Mouse (Mus musculus): ENCODE results near the gene Sec13.

Gene Sec13

GRCm38 (mm10) chr6:113740236-113741217 is at the start of gene Sec13:
Gene Sec13, minus strand, starts transcription at chr6:113740743.
- DNase-seq (ENCODE audit: extremely low spot score, low read depth, low spot score): peak; percentile 74

- DNase-seq (ENCODE audit: extremely low spot score, low read depth, low spot score): no peak
These were observed 47.0 kb upstream of the Sec13 start for GRCm38 (mm10) chr6:113787459-113787968.

GRCm38 (mm10) chr6:113785658-113786057 is 45.1 kb upstream of the Sec13 start:
- no peak for DNase-seq (ENCODE audit: extremely low spot score, low read depth, low spot score)

- DNase-seq (ENCODE audit: extremely low spot score, low read depth, low spot score): no peak
These were observed 37.7 kb upstream of the Sec13 start for GRCm38 (mm10) chr6:113778229-113778753.

GRCm38 (mm10) chr6:113768804-113769203 is 28.3 kb upstream of the Sec13 start:
- DNase-seq (ENCODE audit: extremely low spot score, low read depth, low spot score): no peak

- DNase-seq (ENCODE audit: extremely low spot score, low read depth, low spot score): peak; percentile 42
These were observed 21.1 kb upstream of the Sec13 start for GRCm38 (mm10) chr6:113761644-113762043.

GRCm38 (mm10) chr6:113749119-113749685 is 8.7 kb upstream of the Sec13 start:
- DNase-seq (ENCODE audit: extremely low spot score, low read depth, low spot score): no peak

GRCm38 (mm10) chr6:113748351-113748750 is 7.8 kb upstream of the Sec13 start:
- no peak for DNase-seq (ENCODE audit: extremely low spot score, low read depth, low spot score)

GRCm38 (mm10) chr6:113747284-113747683 is 6.7 kb upstream of the Sec13 start:
- DNase-seq (ENCODE audit: extremely low spot score, low read depth, low spot score): no peak

- no peak for DNase-seq (ENCODE audit: extremely low spot score, low read depth, low spot score)
These were observed 4.6 kb upstream of the Sec13 start for GRCm38 (mm10) chr6:113745117-113745516.

GRCm38 (mm10) chr6:113743111-113743510 is 2.6 kb upstream of the Sec13 start:
- DNase-seq (ENCODE audit: extremely low spot score, low read depth, low spot score): no peak

GRCm38 (mm10) chr6:113742321-113742720 is 1.8 kb upstream of the Sec13 start:
- no peak for DNase-seq (ENCODE audit: extremely low spot score, low read depth, low spot score)

GRCm38 (mm10) chr6:113741425-113741824 is 882 bp upstream of the Sec13 start:
- no peak for DNase-seq (ENCODE audit: extremely low spot score, low read depth, low spot score)

GRCm38 (mm10) chr6:113737318-113738046 is 3.1 kb downstream of the Sec13 start:
- DNase-seq (ENCODE audit: extremely low spot score, low read depth, low spot score): no peak

GRCm38 (mm10) chr6:113731296-113731695 is 9.2 kb downstream of the Sec13 start:
- no peak for DNase-seq (ENCODE audit: extremely low spot score, low read depth, low spot score)

- DNase-seq (ENCODE audit: extremely low spot score, low read depth, low spot score): no peak
These were observed 12.4 kb downstream of the Sec13 start for GRCm38 (mm10) chr6:113728181-113728580.

GRCm38 (mm10) chr6:113721061-113721460 is 19.5 kb downstream of the Sec13 start:
- no peak for DNase-seq (ENCODE audit: extremely low spot score, low read depth, low spot score)

GRCm38 (mm10) chr6:113719878-113720277 is 20.7 kb downstream of the Sec13 start, which contains the start of gene Ghrl:
Gene Ghrl, minus strand, starts transcription at chr6:113719880.
- DNase-seq (ENCODE audit: extremely low spot score, low read depth, low spot score): no peak

GRCm38 (mm10) chr6:113717541-113717940 is 23.0 kb downstream of the Sec13 start:
- DNase-seq (ENCODE audit: extremely low spot score, low read depth, low spot score): no peak

- DNase-seq (ENCODE audit: extremely low spot score, low read depth, low spot score): no peak
These were observed 25.7 kb downstream of the Sec13 start for GRCm38 (mm10) chr6:113714797-113715196.

- DNase-seq (ENCODE audit: extremely low spot score, low read depth, low spot score): no peak
These were observed 26.3 kb downstream of the Sec13 start for GRCm38 (mm10) chr6:113714276-113714675.
